Mouse (Mus musculus): ENCODE results near the gene Ap5s1.
A peak's percentile ranks its signal among the peaks of the same experiment; 100 is the strongest.

Gene Ap5s1

GRCm38 (mm10) chr2:131206778-131207177, at the start of gene Ap5s1:
Gene Ap5s1 (plus strand): TSS chr2:131207078.
- DNase-seq = no peak

- no peak for DNase-seq
Observed at GRCm38 (mm10) chr2:131159491-131159910, 47.4 kb upstream of the Ap5s1 start.

- DNase-seq = peak; percentile 99
Observed at GRCm38 (mm10) chr2:131159938-131160581, 46.8 kb upstream of the Ap5s1 start, which contains the start of gene 1700037H04Rik. Gene 1700037H04Rik (minus strand): TSS chr2:131160081.

- DNase-seq = no peak
Observed at GRCm38 (mm10) chr2:131160671-131161111, 46.2 kb upstream of the Ap5s1 start.

GRCm38 (mm10) chr2:131163924-131164323, 43.0 kb upstream of the Ap5s1 start:
- no peak for DNase-seq

GRCm38 (mm10) chr2:131166172-131166571, 40.7 kb upstream of the Ap5s1 start:
- no peak for DNase-seq

- DNase-seq = no peak
Observed at GRCm38 (mm10) chr2:131167984-131168383, 38.9 kb upstream of the Ap5s1 start.

- DNase-seq = no peak
Observed at GRCm38 (mm10) chr2:131168914-131169313, 38.0 kb upstream of the Ap5s1 start.

- no peak for DNase-seq
Observed at GRCm38 (mm10) chr2:131170936-131171335, 35.9 kb upstream of the Ap5s1 start.

GRCm38 (mm10) chr2:131171401-131172104, 35.3 kb upstream of the Ap5s1 start:
- DNase-seq = no peak

GRCm38 (mm10) chr2:131172322-131172721, 34.6 kb upstream of the Ap5s1 start:
- DNase-seq = no peak

- peak; percentile 93 for DNase-seq
Observed at GRCm38 (mm10) chr2:131174700-131175099, 32.2 kb upstream of the Ap5s1 start.

- no peak for DNase-seq
Observed at GRCm38 (mm10) chr2:131175286-131175944, 31.5 kb upstream of the Ap5s1 start.

GRCm38 (mm10) chr2:131175945-131176309, 31.0 kb upstream of the Ap5s1 start:
- DNase-seq = no peak

GRCm38 (mm10) chr2:131176491-131176890, 30.4 kb upstream of the Ap5s1 start:
- DNase-seq = no peak

GRCm38 (mm10) chr2:131177932-131178331, 28.9 kb upstream of the Ap5s1 start:
- DNase-seq = no peak

- no peak for DNase-seq
Observed at GRCm38 (mm10) chr2:131178828-131179245, 28.0 kb upstream of the Ap5s1 start.

GRCm38 (mm10) chr2:131179246-131179886, 27.5 kb upstream of the Ap5s1 start:
- DNase-seq = peak; percentile 84

- peak; percentile 92 for DNase-seq
Observed at GRCm38 (mm10) chr2:131179990-131180587, 26.8 kb upstream of the Ap5s1 start, which contains the start of gene Cenpb. Gene Cenpb (minus strand): TSS chr2:131180067.

- no peak for DNase-seq
Observed at GRCm38 (mm10) chr2:131186343-131186742, 20.5 kb upstream of the Ap5s1 start.

GRCm38 (mm10) chr2:131186771-131187601, 19.9 kb upstream of the Ap5s1 start, which contains the start of the genes Cdc25b and Spef1:
Gene Cdc25b (plus strand): TSS chr2:131186949.
Gene Spef1 (minus strand): TSS chr2:131187282.
- DNase-seq = peak; percentile 93

- no peak for DNase-seq
Observed at GRCm38 (mm10) chr2:131187602-131187922, 19.3 kb upstream of the Ap5s1 start.

Data from retina, postnatal 1 day (tissue).